Mouse (Mus musculus) hindbrain, embryonic 11.5 days (tissue): ENCODE measurements around the gene Fanci. TPM values are rescaled to one million over a fixed set of nuclear protein-coding genes. Genes with fewer than 3 reads are reported as not detected.
A peak's percentile ranks its signal among the peaks of the same experiment; 100 is the strongest.

Source experiments
- ATAC-seq: fragments of 200-750 bp; cut with Nextera tagmentation; 2 replicates; pipeline ENCODE4 v1.8.0; 2017; ENCODE audit warnings: mild to moderate bottlenecking, moderate TSS enrichment, moderate library complexity; ENCODE audit not compliant: low FRiP score
- DNase-seq: peaks from one replicate; pipeline ENCODE4 v3.0.0-alpha.2; 2015; ENCODE audit warnings: low spot score
- H3K27ac ChIP-seq: fragments of 300-500 bp; sonication (generic); 2 replicates; pipeline ENCODE4 v1.5.1; 2014; ENCODE audit warnings: mild to moderate bottlenecking, low read depth, low read length
- H3K27me3 ChIP-seq: fragments of 300-500 bp; sonication (generic); 2 replicates; pipeline ENCODE4 v1.6.1; 2014; ENCODE audit warnings: mild to moderate bottlenecking, low read length, moderate library complexity, mixed read lengths; ENCODE audit not compliant: control insufficient read depth, insufficient read depth
- H3K36me3 ChIP-seq: fragments of 300-500 bp; sonication (generic); 2 replicates; pipeline ENCODE4 v1.6.1; 2014; ENCODE audit warnings: mild to moderate bottlenecking, low read length, moderate library complexity, mixed read lengths; ENCODE audit not compliant: control insufficient read depth, insufficient read depth
- H3K4me1 ChIP-seq: fragments of 300-500 bp; sonication (generic); replicated peaks from 2 replicates; pipeline ENCODE4 v1.6.1; 2014; ENCODE audit warnings: low read length, mixed read lengths; ENCODE audit not compliant: control insufficient read depth, insufficient read depth
- H3K4me2 ChIP-seq: fragments of 300-500 bp; sonication (generic); replicated peaks from 2 replicates; pipeline ENCODE4 v1.6.1; 2014; ENCODE audit warnings: mild to moderate bottlenecking, low read depth, low read length
- H3K4me3 ChIP-seq: fragments of 300-500 bp; sonication (generic); 2 replicates; pipeline ENCODE4 v1.5.1; 2014; ENCODE audit warnings: low read depth, low read length
- H3K9ac ChIP-seq: fragments of 300-500 bp; sonication (generic); 2 replicates; pipeline ENCODE4 v1.6.1; 2014; ENCODE audit warnings: low read depth, low read length
- H3K9me3 ChIP-seq: fragments of 300-500 bp; sonication (generic); 2 replicates; pipeline ENCODE4 v1.6.1; 2016; ENCODE audit warnings: low read length; ENCODE audit not compliant: control insufficient read depth
- WGBS: fragments of 180-500 bp; shearing (Covaris S2); extraction: QIAGEN DNeasy Blood & Tissue Kit; methylation state at CpG from one replicate; pipeline ENCODE4 v1.1.7; 2014; 5-methylcytosine and 5-hydroxymethylcytosine counted together
- polyA plus RNA-seq: library from polyadenylated mRNA; unstranded; fragments of >200 nt; fragmentation: Nextera tagmentation; extraction: Ambion mirVana; gene quantifications from 2 replicates; pipeline ENCODE4 v1.2.1, GENCODE M21; 2014

Gene Fanci
- polyA plus RNA-seq, 1 experiment from 2014 or later: 11.7 TPM

DNA sequence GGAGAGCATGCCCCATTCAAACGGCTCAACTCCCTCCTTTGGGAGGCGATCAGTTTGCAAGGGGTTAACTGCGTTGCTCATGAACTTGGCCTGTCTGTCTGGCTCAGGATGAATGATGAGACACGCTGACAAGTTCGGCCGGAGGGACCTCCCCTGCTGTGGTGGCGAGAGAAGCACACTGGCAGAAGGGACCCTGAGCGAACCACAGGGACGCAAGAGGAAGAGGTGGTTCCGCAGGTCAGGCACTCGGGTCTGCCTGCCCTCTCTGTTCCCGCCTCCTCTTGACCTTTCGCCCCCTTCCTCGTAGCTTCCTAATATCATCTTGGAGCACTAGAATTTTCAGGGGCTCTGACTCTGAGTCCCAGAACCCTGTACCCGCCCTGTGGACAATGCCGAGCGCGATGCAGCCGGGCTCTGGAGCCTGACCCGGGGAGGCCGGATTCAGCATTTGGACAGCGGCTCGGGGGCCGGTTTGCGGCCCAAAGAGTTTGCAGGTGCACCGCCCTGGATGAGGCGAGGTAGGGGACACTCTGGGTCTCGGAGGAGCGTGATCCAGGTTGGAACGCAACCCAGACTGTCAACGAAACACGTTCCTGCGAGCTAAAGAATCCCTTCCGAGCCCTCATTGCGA is 107.4 kb downstream of the Fanci start:
- peaks cover 4% of the 10 kb centered on the region; the same call in 1 of the 2 replicates for H3K4me1 ChIP-seq
- under 1% methylated on average over 35 of the region's 35 CpGs for WGBS
- no peaks in the 10 kb centered on the region for H3K36me3 ChIP-seq
- H3K27me3 ChIP-seq: peaks cover 66% of the 10 kb centered on the region
- H3K9ac ChIP-seq: peak overlapping the region; percentile 99
- peak overlapping the region; percentile 93 for H3K27ac ChIP-seq
- ATAC-seq: peak; percentile 42
- peak overlapping the region; percentile 90 for H3K4me3 ChIP-seq
- H3K4me2 ChIP-seq: peak overlapping the region; percentile 96
- H3K9me3 ChIP-seq: no peaks in the 10 kb centered on the region
- peak; percentile 86 for DNase-seq

Other genes with a start within 250 kb of the Fanci start
- 73.4 and 75.1 TPM in 2 replicates for gene Mfge8, start 242.9 kb upstream of the Fanci start, polyA plus RNA-seq
- 12.1 and 12.2 TPM in 2 replicates for gene Abhd2, start 118.7 kb upstream of the Fanci start, polyA plus RNA-seq
- 0.40 and 0.93 TPM in 2 replicates for gene Rlbp1, start 4.9 kb upstream of the Fanci start, polyA plus RNA-seq
- 22.5 and 26.3 TPM in 2 replicates for gene Polg, start 74.4 kb downstream of the Fanci start, polyA plus RNA-seq
- gene Rhcg, start 225.7 kb downstream of the Fanci start, polyA plus RNA-seq: 1.4 and 2.7 TPM in 2 replicates